Mouse (Mus musculus) regulatory T cell (primary cell): ENCODE data around the gene Clrn3.

Source experiments
- in situ Hi-C: fragments of 300-600 bp; cut with MboI, MseI; formaldehyde crosslinking; loops from one replicate; pipeline ENCODE4 v1.15.1; 2025; ENCODE audit warnings: high pct_unique_total_duplicates

The Clrn3 gene

DNA sequence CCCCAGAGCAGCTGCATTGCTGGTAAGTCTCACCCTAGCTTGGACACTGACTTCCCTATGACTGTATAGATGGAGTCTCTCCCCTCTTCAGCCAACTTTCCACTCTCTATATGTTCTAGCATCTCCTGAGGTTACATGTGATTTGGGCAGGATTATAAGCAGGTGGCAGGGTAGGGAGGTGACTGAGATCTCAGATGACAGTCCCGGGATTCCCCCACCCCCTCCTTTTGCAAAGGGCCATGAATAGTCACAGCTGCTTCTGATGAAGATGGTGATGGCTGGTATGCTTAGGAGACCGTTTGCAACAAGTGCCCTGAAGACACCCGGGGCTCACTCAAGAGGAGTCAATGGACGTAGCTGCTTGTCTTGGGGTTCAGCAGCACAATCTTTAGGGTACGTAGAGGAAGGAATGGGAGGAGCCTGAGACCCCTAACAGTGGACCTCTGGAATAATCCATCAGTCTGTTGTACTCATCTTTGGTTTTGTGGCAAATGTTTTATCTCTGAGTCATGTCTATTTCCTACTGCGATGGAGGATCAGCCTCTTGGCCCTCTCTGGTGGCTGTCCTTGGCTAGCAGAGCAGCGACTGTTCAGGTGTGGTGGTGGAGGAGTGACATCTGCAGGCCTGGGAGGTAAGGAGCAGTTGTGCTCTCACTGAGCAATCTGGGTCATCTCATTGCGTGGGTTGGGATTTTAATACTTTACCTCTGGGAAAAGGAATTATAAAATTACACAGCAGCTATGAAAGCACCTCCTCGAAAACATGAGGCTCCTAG, 38.5 kb downstream of the Clrn3 start:
- in situ Hi-C loops, result loop anchor here (10.0 kb wide), 1 partner anchor 95 kb away; no protein-coding TSS in a partner anchor

DNA sequence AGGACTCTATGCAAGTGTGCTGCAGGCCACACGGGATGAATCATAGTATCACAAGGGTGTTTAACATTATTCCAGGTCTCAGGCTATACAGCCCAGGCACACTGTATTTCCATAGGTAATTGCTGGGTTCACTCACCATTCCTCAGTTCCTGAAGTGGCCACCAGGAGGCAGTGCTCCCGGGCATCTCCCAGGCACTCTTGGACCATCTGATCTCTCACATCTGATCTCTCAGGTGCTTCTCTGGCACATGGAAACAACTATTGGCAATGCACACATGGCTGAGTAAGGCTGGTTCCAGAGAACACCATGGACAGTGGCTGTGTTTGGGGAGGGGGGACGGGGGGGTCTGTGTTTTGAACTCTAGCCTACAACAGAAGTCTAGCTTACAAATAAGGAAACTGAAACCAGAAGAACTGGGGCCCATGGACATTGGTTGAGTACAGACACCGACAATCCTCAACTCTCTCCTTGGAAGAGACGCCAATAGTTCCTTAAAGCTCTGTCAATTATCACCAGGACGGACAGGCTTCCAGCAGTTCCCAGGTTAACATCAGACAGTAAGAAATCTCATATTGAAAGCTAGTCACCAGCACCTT, 40.1 kb downstream of the Clrn3 start:
- in situ Hi-C loops, result loop anchor here (10.0 kb wide), 1 partner anchor 94 kb away; no protein-coding TSS in a partner anchor

DNA sequence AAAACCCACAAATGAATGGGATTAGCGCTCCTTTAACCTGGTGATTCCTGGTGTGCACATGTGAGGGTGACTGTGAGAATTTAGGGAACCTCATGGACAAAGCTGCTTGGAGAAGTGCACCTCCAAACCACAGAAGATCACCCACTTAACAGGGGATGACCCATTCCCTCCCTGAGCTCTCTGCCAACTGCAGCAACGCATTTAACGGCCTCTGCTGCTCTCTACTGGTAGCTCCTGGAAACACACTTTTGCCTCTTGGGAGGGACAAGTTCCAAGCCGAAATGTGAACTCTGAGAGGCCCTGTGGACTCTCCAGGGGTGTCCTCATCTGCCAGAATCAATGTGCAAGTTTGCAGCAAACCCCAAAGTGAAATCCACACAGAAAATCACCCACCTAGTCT, 41.0 kb downstream of the Clrn3 start:
- in situ Hi-C loops, result loop anchor here (10.0 kb wide), 1 partner anchor 93 kb away; no protein-coding TSS in a partner anchor

DNA sequence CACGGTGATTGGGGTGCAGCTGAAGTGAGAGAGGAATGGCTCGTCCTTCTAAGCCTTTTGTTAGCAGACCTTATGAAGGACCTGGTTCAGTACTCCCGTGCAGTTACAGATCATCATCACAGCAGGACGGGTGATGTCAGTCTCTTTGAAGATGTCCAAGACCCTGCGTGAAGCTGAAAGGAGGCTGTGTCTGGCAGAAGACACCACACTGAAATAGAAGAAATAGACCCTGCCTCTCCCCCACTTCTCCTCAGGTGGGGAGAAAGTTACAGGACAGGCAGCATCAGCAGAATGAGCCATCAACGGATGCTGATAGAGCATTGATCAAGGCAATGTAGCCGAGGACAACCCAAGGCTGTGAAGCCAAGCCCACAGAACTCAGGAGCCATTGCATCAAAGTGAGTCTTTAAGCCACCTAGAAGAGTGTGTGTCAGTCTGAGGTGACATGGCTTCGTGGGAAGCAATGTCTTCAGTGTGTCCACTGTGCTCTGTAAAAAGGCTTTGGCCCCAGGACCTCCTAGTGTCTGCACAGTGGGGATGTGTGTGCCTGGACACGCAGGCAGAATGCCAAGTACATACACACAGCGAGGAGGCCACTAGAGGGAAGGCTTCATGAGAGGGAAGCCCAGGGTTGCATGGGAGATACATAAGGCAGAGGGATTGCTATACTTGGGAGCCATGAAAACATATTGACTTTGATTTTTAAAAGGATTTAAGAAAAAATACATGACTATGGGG, 41.6 kb downstream of the Clrn3 start:
- in situ Hi-C loops, result loop anchor here (10.0 kb wide), 1 partner anchor 92 kb away; no protein-coding TSS in a partner anchor

DNA sequence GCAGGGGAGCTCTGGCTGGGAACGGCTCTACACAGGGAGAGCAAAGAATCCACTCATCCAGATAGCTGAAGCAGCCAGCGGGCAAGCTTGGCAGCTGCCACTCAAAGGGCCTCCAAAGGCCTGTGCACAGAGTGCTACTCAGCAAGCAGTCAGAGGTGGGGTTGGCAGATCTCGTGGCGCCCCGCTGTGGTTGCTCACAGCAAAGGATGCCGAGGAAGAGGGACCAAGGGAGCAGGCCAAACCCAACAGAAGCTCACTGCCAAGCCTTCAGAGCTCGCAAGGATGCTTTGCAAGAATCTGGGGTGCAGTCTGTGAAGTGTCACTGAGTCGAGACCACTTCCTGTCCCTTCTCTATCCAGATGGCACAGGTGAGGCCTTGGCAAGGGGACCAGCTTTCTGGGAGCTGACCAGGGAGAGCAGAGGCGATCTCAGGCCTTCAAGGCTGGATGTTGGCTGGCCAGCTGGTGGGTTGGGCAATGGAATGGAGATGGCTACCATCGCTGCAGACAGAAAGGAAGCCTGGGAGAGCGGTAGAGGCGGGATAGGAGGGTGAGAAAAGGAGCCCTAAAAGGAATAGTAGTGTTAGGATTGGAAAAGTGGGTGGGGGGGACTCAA, 42.6 kb downstream of the Clrn3 start:
- in situ Hi-C loops, result loop anchor here (10.0 kb wide), 1 partner anchor 91 kb away; no protein-coding TSS in a partner anchor

DNA sequence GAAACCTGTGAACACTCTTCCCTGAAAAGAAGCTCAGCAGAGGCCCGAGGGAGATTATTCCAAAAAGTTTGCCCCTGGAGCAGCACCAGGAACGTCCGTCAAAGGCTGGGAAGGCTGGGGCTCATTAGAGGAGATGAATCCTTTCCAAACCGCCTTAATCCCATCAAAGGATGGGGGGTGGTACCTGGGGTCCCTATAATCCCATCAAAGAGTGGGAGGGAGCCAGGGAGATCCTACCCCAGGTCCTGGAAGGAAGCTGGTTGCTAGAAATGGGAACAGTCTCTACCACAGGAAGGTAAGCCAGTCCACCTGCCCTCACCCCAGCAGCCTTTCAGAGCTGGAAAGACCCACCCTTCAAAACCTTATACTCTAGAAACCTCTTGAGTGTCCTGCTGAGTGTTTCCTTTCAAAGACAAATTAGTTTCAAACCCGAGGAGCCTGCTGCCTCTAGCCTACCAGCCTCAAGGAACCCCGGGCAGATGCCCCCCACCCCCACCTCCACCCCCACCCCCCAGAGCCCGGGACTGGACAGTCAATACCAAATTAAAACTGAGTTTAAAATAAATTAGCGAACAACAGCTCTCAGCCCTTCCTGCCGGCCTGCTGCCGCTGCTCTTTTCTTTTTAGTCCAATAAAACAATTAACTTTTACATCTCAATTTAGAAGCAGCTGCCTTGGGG, 43.2 kb downstream of the Clrn3 start:
- in situ Hi-C loops, result loop anchor here (10.0 kb wide), 1 partner anchor 90 kb away; no protein-coding TSS in a partner anchor

DNA sequence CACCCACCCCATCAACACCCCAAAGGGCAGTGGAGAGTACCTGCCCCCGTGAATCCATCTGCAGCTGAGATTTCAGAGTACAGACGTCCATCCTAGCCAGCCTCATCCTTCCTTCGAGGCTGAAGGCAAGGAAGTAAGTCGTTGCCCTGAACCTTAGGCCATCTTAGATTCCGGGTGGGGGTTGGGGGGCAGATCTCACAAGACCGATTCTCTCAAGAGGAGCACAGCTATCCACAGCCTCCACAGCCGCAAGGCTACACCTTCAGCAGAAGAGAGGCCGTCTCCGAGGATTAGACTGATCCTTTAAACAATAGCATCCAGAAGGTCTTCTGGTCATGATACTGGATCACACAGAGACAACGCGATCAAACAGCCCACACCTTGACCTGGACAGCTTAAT, 44.1 kb downstream of the Clrn3 start:
- in situ Hi-C loops, result loop anchor here (10.0 kb wide), 1 partner anchor 90 kb away; no protein-coding TSS in a partner anchor

DNA sequence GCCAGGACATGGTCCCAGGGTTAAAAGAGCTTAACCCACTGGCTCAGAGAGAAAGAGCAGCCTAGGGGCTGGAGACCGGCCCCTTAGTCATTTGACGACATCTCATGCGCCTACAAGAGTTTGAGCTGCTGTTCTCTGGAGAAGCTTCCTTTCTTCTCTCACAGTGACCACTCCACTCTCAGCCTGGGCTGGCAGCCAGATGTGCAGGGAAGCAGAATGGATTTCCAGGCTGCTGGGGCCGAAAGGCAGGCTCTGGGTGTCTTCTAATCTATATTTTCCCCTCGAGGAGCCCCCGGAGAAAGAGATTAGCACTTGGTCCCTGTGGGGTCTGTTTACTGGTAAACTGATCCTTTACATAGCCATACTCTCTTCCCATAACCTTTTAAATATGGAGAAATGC, 44.7 kb downstream of the Clrn3 start:
- in situ Hi-C loops, result loop anchor here (10.0 kb wide), 1 partner anchor 89 kb away; no protein-coding TSS in a partner anchor

DNA sequence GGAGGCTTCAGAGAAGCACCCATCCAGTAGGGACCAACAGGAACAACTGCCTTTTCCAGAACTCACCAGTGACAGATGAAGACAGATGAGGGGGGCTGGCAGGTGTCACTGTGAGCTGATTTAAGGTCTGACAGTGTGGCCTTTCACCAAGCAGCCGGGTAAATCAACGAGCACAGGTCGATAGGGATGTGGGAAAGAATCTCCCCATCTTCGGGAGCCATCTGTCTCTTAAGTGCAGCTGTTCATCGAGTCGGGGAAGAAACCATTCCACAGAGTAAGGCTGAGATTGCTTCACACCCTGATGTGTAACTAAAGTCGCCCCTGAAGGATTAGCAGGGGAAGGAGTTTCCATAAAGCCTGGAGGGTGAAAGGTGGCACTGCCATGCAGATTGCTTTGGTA, 47.3 kb downstream of the Clrn3 start:
- in situ Hi-C loops, result loop anchor here (10.0 kb wide), 1 partner anchor 86 kb away; no protein-coding TSS in a partner anchor

DNA sequence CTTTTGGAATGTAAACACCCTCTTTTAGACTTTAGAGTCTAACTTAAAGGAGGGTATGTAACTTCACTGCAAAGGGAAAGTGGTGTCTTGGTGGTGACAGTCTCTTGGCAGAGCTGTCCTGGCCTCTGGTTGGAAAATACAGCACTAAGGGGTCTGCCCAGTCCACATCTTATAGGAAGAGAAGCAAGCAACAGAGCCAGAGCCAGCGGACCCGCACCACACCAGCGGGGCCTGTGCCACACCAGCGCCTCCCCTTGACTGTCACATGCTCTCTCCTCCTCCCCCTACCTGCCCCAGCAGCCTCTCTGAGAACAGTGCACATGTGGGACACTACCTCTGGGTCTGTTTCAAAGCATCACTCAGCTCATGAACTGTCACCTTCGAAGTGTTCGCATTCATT, 48.5 kb downstream of the Clrn3 start:
- in situ Hi-C loops, result loop anchor here (10.0 kb wide), 1 partner anchor 85 kb away; no protein-coding TSS in a partner anchor

DNA sequence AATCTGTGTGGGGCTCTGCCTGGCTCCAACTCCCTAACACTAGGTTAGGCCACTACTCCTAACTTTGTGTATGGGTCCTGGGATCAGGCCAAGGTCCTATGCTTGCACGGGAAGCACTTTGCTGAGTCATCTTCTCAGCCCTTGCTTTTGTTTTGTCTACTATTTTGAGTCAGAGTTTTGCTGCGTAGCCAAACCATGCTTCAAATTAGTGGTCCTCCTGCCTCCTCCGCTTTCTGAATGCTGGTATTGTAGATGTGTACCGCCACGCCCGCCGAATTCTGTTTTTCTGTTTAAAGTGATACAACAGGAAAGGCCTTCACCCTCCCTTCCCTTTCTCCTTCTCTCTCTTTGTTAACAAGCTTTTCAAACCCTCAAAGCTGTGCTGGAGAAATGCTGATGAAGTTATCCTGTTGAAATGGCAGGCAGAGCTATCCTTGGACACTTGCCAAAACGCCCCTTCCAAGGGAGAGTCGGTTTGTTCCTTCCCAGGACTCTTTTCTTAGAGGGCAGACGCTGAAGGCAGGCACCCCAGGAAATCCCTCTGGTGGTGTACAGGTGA, 49.1 kb downstream of the Clrn3 start:
- in situ Hi-C loops, result no loop called here

DNA sequence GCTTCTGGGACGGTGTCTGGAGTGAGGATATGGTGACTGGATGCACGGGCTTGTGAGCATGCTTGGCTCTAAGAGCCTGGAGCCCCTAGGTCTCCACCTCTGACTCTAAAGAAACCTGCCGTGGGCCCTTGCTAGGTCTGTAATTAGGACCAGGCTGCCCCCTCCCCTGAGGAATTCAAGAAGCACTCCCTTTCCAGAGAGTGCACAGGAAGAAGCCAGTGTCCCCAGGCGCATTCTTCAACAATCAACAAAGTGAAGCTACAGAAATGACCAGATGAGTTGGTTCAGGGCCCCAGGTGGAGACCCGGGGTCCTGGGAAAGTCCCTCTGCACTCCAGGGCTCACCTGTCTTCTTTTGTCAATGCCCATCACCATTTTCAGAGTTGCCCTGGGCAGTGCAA, 51.2 kb downstream of the Clrn3 start:
- in situ Hi-C loops, result no loop called here

DNA sequence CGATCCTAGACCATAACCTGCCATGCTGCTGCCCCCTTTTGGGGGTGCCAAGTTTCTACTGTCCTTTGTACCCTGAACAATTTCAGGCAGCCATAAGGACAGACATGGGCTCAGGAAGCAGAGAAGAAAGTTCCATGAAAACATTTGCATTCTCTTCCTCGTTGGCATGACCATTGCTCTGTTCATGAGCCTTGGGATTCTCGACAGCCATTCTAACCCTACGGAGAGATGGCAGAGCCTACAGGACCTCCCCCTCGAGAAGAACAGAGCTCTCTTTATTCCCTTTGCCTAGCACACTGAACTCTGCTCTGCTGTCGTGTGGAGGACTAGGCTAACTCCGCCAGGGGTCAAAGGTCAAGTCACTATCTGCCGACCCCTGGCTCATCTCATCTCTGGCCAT, 52.5 kb downstream of the Clrn3 start:
- in situ Hi-C loops, result no loop called here

DNA sequence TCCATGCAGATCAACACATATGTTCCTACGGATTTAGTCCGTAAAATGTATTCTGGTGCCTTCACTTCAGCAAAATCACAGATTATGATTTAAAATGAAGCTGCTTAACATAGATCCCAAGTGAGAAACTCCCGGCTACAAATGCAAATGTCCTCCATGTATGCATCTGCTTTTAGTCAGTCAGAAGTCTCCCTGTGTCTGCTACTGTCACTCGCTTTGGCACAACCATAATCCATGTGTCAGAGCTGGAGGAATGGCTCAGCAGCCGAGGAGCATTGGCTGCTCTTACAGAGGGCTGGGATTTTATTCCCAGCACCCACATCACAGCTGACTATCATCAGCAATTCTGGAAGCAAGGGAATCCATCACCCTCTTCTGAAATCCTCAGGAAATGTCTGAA, 58.1 kb downstream of the Clrn3 start:
- in situ Hi-C loops, result loop anchor here (25.0 kb wide), 1 partner anchor 1633 kb away; no protein-coding TSS in a partner anchor

DNA sequence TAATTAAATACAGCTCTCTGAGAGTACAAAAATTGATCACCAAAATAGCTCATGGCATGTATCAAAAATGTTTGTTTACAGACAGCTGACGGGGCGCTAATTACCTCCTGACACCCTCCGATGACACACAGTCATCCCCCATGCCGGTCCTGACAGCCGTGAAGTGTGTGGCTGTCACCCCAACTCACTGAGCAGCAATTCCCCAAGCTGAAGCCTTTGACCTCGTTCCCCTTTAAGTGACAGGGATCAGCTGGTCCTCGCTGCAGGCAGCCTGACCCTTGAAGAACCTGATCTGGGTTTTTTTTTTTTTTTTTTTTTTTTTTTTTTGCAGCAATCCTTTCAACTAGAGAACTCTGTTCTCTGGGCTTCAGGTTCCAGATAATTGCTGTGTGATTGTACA, 59.8 kb downstream of the Clrn3 start:
- in situ Hi-C loops, result loop anchor here (25.0 kb wide), 1 partner anchor 1631 kb away; no protein-coding TSS in a partner anchor

DNA sequence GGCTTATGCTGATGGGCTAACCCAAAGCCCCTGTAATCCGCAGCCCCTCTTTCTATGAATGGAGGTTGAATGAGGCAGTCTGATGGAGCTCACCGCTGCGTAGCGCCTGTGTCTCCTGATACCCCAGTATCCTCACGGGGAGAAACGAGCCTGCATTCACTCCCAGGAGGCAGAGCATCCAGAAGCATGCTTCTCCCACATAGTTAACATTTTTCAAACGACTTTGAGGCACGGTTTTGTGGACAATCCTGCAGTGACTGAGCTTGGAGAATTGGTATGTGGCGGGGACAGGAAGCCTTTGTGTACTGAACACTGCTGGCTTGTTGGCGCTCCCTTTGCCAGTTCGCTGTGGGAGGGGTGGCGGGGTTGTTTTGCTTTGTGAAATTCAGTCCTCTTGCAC, 63.2 kb downstream of the Clrn3 start:
- in situ Hi-C loops, result loop anchor here (25.0 kb wide), 1 partner anchor 1628 kb away; no protein-coding TSS in a partner anchor

DNA sequence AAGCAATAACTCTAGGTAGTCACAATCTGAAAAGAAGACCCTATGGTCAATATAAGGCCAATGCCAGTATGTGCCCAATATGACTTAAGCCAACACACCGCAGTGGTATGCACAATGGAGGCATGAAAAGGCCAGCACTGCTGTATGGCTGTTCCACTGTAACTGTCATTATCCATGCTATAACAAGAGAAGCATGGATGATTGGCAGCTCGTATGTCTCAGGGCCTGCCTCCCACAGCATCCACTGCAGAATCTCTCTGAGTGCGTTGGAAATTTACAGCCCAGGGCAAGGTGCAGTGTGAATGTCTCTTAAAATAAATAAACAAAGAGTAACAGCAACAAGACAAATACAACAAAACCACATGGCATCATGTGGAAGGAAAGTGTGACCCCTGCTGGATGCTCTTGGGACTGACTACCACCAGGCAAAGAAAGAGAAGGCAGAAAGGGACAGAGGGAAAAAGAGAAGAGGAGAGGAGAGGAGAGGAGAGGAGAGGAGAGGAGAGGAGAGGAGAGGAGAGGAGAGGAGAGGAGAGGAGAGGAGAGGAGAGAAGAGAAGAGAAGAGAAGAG, 63.7 kb downstream of the Clrn3 start:
- in situ Hi-C loops, result loop anchor here (25.0 kb wide), 1 partner anchor 1627 kb away; no protein-coding TSS in a partner anchor
